Mouse (Mus musculus) hindbrain, embryonic 11.5 days (tissue): Measurements from ENCODE around the gene Emx2. TPM values are rescaled to one million over a fixed set of nuclear protein-coding genes. Genes with fewer than 3 reads are reported as not detected.

Experiments used
- ATAC-seq: fragments of 200-750 bp; cut with Nextera tagmentation; 2 replicates; pipeline ENCODE4 v1.8.0; 2017; ENCODE audit warnings: mild to moderate bottlenecking, moderate TSS enrichment, moderate library complexity; ENCODE audit not compliant: low FRiP score
- DNase-seq: peaks from one replicate; pipeline ENCODE4 v3.0.0-alpha.2; 2015; ENCODE audit warnings: low spot score
- H3K27ac ChIP-seq: fragments of 300-500 bp; sonication (generic); 2 replicates; pipeline ENCODE4 v1.5.1; 2014; ENCODE audit warnings: mild to moderate bottlenecking, low read depth, low read length
- H3K27me3 ChIP-seq: fragments of 300-500 bp; sonication (generic); 2 replicates; pipeline ENCODE4 v1.6.1; 2014; ENCODE audit warnings: mild to moderate bottlenecking, low read length, moderate library complexity, mixed read lengths; ENCODE audit not compliant: control insufficient read depth, insufficient read depth
- H3K36me3 ChIP-seq: fragments of 300-500 bp; sonication (generic); 2 replicates; pipeline ENCODE4 v1.6.1; 2014; ENCODE audit warnings: mild to moderate bottlenecking, low read length, moderate library complexity, mixed read lengths; ENCODE audit not compliant: control insufficient read depth, insufficient read depth
- H3K4me1 ChIP-seq: fragments of 300-500 bp; sonication (generic); replicated peaks from 2 replicates; pipeline ENCODE4 v1.6.1; 2014; ENCODE audit warnings: low read length, mixed read lengths; ENCODE audit not compliant: control insufficient read depth, insufficient read depth
- H3K4me2 ChIP-seq: fragments of 300-500 bp; sonication (generic); replicated peaks from 2 replicates; pipeline ENCODE4 v1.6.1; 2014; ENCODE audit warnings: mild to moderate bottlenecking, low read depth, low read length
- H3K4me3 ChIP-seq: fragments of 300-500 bp; sonication (generic); 2 replicates; pipeline ENCODE4 v1.5.1; 2014; ENCODE audit warnings: low read depth, low read length
- H3K9ac ChIP-seq: fragments of 300-500 bp; sonication (generic); 2 replicates; pipeline ENCODE4 v1.6.1; 2014; ENCODE audit warnings: low read depth, low read length
- H3K9me3 ChIP-seq: fragments of 300-500 bp; sonication (generic); 2 replicates; pipeline ENCODE4 v1.6.1; 2016; ENCODE audit warnings: low read length; ENCODE audit not compliant: control insufficient read depth
- WGBS: fragments of 180-500 bp; shearing (Covaris S2); extraction: QIAGEN DNeasy Blood & Tissue Kit; methylation state at CpG from one replicate; pipeline ENCODE4 v1.1.7; 2014; 5-methylcytosine and 5-hydroxymethylcytosine counted together
- polyA plus RNA-seq: library from polyadenylated mRNA; unstranded; fragments of >200 nt; fragmentation: Nextera tagmentation; extraction: Ambion mirVana; gene quantifications from 2 replicates; pipeline ENCODE4 v1.2.1, GENCODE M21; 2014

Emx2 gene
- polyA plus RNA-seq, 1 experiment from 2014 or later, result 1.0 TPM

DNA sequence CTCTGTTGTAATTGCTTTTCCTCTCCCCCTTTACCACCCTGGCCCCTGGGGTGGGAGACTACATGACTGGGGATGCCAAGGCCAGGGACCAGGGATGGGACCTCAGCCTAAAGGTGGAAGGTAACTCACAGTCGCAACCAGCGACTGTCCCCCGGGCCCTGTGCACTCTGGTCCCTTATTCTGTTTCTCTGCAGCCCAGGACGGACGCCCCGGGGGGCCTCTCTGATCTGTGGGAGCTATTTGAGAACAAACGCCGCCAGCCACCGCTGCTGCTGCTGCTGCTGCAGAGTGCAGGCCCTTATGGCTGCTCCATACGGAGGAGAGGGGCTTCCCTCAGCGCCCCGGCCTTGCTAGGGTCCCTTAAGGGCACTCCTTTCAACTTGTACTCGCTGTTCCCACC is 12.7 kb downstream of the Emx2 start:
- no peaks in the 10 kb centered on the region for H3K9me3 ChIP-seq
- H3K4me1 ChIP-seq, result peaks cover 2% of the 10 kb centered on the region; the same call in 1 of the 2 replicates
- peaks cover 70% of the 10 kb centered on the region for H3K27me3 ChIP-seq
- H3K27ac ChIP-seq, result no peak overlapping the region
- no peaks in the 10 kb centered on the region for H3K36me3 ChIP-seq
- ATAC-seq (no peak), DNase-seq (peak; percentile 44)
- WGBS, result 0% methylated on average over 13 of the region's 13 CpGs
- H3K4me2 ChIP-seq, result no peak overlapping the region
- no peak overlapping the region for H3K4me3 ChIP-seq
- H3K9ac ChIP-seq, result no peak overlapping the region

DNA sequence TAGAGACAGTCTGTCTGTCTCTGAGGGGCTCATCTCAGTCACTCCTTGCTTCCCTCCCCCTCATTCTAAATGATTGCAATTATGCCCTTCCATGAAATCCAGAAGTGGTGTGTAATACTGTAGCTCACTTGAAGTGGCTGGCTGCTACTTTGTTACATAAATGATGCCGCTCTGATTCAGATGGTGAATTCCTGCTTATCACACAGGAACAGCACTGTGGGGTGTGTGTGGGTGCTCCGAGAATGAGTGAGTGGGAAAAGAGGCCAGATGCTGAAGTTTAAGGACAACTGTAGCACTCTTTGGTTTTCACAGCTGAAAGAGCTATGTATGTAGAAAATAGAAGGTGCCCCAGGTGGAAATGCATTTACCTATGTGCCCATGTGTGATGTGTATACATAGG is 14.7 kb downstream of the Emx2 start:
- H3K27me3 ChIP-seq, result peaks cover 52% of the 10 kb centered on the region
- no peak overlapping the region for H3K4me3 ChIP-seq
- no peak overlapping the region for H3K4me2 ChIP-seq
- no peak for DNase-seq
- no peaks in the 10 kb centered on the region for H3K36me3 ChIP-seq
- no peak overlapping the region for H3K27ac ChIP-seq
- H3K4me1 ChIP-seq, result peaks cover 2% of the 10 kb centered on the region; the same call in 1 of the 2 replicates
- no peak overlapping the region for H3K9ac ChIP-seq
- no peak for ATAC-seq
- WGBS, result 91% methylated on average over 2 of the region's 2 CpGs
- no peaks in the 10 kb centered on the region for H3K9me3 ChIP-seq

DNA sequence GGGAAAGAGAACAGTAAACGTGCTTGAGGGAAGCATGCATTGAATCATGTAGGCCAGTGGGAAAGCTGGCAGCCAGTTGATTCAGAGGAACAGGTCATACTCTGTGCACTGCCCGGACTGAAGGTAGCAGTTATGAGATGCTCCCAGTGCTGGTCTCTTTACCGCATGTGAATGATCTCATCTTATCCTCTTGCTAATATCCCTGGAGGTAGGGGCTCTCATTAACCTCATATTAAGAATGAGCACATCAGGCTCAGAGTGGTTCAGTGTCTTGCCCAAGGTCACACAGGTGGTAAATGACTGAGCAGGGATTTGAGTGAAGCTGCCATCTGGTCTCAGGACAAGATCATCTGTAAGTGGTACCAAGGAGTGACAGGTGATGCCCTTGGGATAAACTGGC is 21.7 kb downstream of the Emx2 start:
- H3K9ac ChIP-seq, result no peak overlapping the region
- H3K9me3 ChIP-seq, result no peaks in the 10 kb centered on the region
- H3K4me2 ChIP-seq, result no peak overlapping the region
- DNase-seq (no peak), ATAC-seq (no peak)
- no peak overlapping the region for H3K27ac ChIP-seq
- no peaks in the 10 kb centered on the region for H3K36me3 ChIP-seq
- H3K27me3 ChIP-seq, result no peaks in the 10 kb centered on the region
- 80% methylated on average over 3 of the region's 3 CpGs for whole genome bisulfite sequencing
- no peak overlapping the region for H3K4me3 ChIP-seq
- H3K4me1 ChIP-seq, result no peaks in the 10 kb centered on the region

DNA sequence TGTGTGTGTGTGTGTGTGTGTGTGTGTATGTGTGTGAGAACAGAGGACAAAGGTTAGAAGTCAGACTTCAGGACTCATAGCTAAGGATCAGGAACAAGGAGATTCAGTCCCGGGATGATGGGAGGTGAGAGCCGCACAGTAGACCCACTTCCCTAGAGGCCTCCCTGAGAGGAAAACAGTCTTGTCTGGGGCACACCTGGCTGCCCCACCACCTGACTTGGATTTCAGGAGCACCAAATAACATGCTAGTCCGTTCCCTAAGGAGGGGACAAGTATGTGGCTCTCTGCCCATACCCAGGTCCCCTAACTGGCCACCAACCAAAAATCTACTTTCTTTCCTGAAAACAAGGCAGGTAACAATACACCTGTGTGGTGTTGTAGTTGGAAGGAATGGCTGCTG is 22.4 kb downstream of the Emx2 start:
- Histone ChIP-seq H3K4me1 (no peaks in the 10 kb centered on the region), H3K27me3 (no peaks in the 10 kb centered on the region), H3K9me3 (no peaks in the 10 kb centered on the region), H3K9ac (no peak overlapping the region), H3K27ac (no peak overlapping the region), H3K4me3 (no peak overlapping the region), H3K36me3 (no peaks in the 10 kb centered on the region), H3K4me2 (no peak overlapping the region)
- ATAC-seq, result no peak
- 93% methylated on average over 3 of the region's 3 CpGs for WGBS
- DNase-seq, result no peak

DNA sequence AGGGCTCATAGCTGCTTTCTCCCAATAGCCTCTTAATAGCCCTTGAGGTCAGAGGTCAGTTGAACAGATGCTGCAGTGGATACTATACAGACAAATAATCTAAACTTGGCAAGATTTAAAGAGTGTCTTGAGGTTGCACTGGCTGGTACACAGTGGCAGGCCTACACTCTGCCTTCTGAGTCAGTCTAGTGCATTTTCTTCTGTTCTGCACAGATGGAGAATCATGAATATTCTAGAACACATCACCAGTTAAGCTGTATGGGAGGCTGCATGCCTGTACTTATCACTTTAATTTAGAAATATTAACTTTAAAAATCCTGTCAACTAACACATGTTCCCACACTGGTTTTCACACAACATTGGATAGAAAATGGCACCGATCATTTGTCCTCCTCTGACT is 34.1 kb downstream of the Emx2 start:
- 82% methylated on average over 1 of the region's 1 CpGs for WGBS
- Histone ChIP-seq H3K27ac (no peak overlapping the region), H3K9ac (no peak overlapping the region), H3K4me1 (no peaks in the 10 kb centered on the region), H3K27me3 (no peaks in the 10 kb centered on the region), H3K9me3 (no peaks in the 10 kb centered on the region), H3K4me2 (no peak overlapping the region), H3K4me3 (no peak overlapping the region), H3K36me3 (no peaks in the 10 kb centered on the region)
- ATAC-seq, result no peak
- no peak for DNase-seq

DNA sequence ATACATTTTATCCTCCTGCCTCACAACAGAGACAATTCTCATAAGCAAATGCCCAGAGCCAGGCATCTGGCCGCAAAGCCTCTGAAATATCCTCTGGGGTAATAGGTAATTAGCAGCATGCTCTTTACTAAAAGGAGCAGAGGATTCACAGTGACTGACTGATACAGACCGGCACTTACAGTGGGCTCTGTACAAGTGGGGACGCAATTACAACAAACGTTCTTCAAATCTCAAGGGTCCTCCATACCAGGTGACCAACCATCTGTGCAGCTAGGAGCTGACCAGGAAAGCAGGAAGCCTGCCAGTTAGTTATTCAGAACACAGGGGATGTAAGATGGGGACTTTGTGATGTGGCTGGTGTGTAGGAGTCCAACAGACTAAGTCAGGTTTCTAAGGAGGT is 38.7 kb downstream of the Emx2 start:
- ATAC-seq, result no peak
- H3K4me2 ChIP-seq, result no peak overlapping the region
- 70% methylated on average over 4 of the region's 4 CpGs for WGBS
- no peak overlapping the region for H3K9ac ChIP-seq
- H3K36me3 ChIP-seq, result no peaks in the 10 kb centered on the region
- DNase-seq, result no peak
- no peak overlapping the region for H3K27ac ChIP-seq
- no peak overlapping the region for H3K4me3 ChIP-seq
- H3K9me3 ChIP-seq, result no peaks in the 10 kb centered on the region
- H3K4me1 ChIP-seq, result no peaks in the 10 kb centered on the region
- H3K27me3 ChIP-seq, result no peaks in the 10 kb centered on the region

DNA sequence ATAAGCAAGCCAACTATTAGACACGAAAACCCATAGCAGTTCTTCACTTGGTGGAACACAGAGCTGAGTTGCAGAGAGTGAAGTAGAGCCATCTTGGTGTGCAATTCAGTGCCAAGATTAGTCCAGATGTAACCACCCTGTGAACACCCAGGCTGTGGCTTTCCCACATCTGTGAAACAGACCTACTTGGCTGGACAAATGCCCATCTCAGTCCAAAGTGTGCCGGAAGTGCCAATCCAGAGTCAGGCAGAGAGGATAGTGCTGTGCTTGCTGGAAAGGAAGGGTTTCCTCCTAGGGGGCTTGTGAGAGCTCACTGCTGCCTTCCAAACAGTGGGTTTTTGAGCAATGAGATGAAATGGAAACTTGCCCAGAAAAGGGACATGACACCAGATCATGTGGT is 50.7 kb downstream of the Emx2 start:
- H3K9ac ChIP-seq, result no peak overlapping the region
- no peaks in the 10 kb centered on the region for H3K9me3 ChIP-seq
- H3K27ac ChIP-seq, result no peak overlapping the region
- H3K36me3 ChIP-seq, result no peaks in the 10 kb centered on the region
- no peaks in the 10 kb centered on the region for H3K4me1 ChIP-seq
- DNase-seq, result no peak
- H3K27me3 ChIP-seq, result no peaks in the 10 kb centered on the region
- ATAC-seq, result no peak
- H3K4me3 ChIP-seq, result no peak overlapping the region
- WGBS, result 94% methylated on average over 2 of the region's 2 CpGs
- H3K4me2 ChIP-seq, result no peak overlapping the region

DNA sequence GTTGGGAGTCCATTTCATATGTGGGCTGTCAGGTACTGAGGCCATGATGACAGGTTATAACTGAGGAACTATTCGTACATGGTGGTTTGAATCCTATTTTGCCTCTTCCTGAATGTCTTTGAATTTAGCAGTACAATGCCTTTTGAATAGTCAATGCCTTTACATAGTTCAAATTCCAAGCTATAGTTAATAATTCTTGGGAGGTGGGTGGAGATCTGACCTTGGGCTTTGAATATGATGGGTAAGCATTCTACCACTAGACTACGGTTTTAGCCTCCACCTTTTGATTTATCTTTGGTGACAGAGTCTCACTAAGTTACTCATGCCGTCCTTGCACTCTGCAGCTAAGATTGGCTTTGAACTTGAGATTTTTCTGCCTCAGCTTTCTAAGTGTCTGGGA is 55.0 kb downstream of the Emx2 start:
- H3K36me3 ChIP-seq, result no peaks in the 10 kb centered on the region
- no peak overlapping the region for H3K4me2 ChIP-seq
- H3K4me1 ChIP-seq, result no peaks in the 10 kb centered on the region
- no peak for DNase-seq
- no peak overlapping the region for H3K9ac ChIP-seq
- no peak for ATAC-seq
- WGBS, result 89% methylated on average over 3 of the region's 3 CpGs
- H3K27ac ChIP-seq, result no peak overlapping the region
- no peak overlapping the region for H3K4me3 ChIP-seq
- no peaks in the 10 kb centered on the region for H3K27me3 ChIP-seq
- no peaks in the 10 kb centered on the region for H3K9me3 ChIP-seq
